Mouse (Mus musculus) brain, embryonic 14.5 days (tissue): Measurements from ENCODE around the gene Tbc1d1.

Experiments
- CTCF ChIP-seq: fragments of 200-500 bp; IDR thresholded peaks from 2 replicates; pipeline ENCODE4 v1.5.1; 2012; ENCODE audit warnings: inconsistent platforms, mild to moderate bottlenecking, moderate library complexity, borderline replicate concordance; ENCODE audit not compliant: insufficient read depth, insufficient read length; ENCODE audit errors: extremely low read depth
- POLR2A ChIP-seq: fragments of 200-500 bp; IDR thresholded peaks from 2 replicates; pipeline ENCODE4 v1.6.1; 2012; ENCODE audit warnings: mild to moderate bottlenecking, inconsistent platforms, borderline replicate concordance; ENCODE audit not compliant: poor library complexity, insufficient read depth, insufficient read length, severe bottlenecking; ENCODE audit errors: extremely low read depth

- TF ChIP-seq POLR2A (no peak), CTCF (no peak)
Measured at GRCm38 (mm10) chr5:64237693-64238092, 81.6 kb downstream of the Tbc1d1 start.
